Mouse (Mus musculus) CH12.LX (cell line): Measurements from ENCODE around the gene Uba2. TPM values are rescaled to one million over a fixed set of nuclear protein-coding genes. Genes with fewer than 3 reads are reported as not detected.

Source experiments
- DNase-seq: peaks from one replicate; pipeline ENCODE4 v3.0.0-alpha.2; 2013; ENCODE audit errors: extremely low read depth
- H3K27ac ChIP-seq: 2 replicates; pipeline ENCODE4 v1.5.1; 2012; ENCODE audit warnings: low read depth, mild to moderate bottlenecking, control low read depth, moderate library complexity; ENCODE audit not compliant: insufficient read depth
- H3K27me3 ChIP-seq: replicated peaks from 2 replicates; pipeline ENCODE3; 2012; ENCODE audit warnings: inconsistent platforms
- H3K36me3 ChIP-seq, 2 experiments: replicated peaks in 1 of 2; 2 replicates each; pipeline versions ENCODE3 to v1.6.1; 2012; ENCODE audit warnings: inconsistent platforms in 1 of 2, low read length in 1 of 2, mild to moderate bottlenecking in 1 of 2, mixed read lengths in 1 of 2, moderate library complexity in 1 of 2; ENCODE audit not compliant: control insufficient read depth in 1 of 2, insufficient read depth in 1 of 2
- H3K4me1 ChIP-seq, 2 experiments: 2 replicates each; pipeline ENCODE4 v1.6.1; 2012; ENCODE audit warnings: inconsistent platforms in 1 of 2, moderate library complexity in 1 of 2; ENCODE audit not compliant: insufficient read depth in 2 of 2, control insufficient read depth in 1 of 2
- H3K4me2 ChIP-seq: 2 replicates; pipeline ENCODE4 v1.6.1; 2012; ENCODE audit warnings: low read depth, mild to moderate bottlenecking, control low read depth; ENCODE audit not compliant: poor library complexity, insufficient read depth, severe bottlenecking
- H3K4me3 ChIP-seq, 3 experiments: fragments of 150-350 bp in 1 of 3; sonication (generic) in 1 of 3; replicated peaks in 1 of 3; 2 replicates each; pipeline versions ENCODE3 to v1.5.1; 2011 to 2012; ENCODE audit warnings: low read depth in 2 of 3, low read length in 2 of 3, mild to moderate bottlenecking in 2 of 3, moderate library complexity in 2 of 3, control low read depth in 1 of 3, improper control_type of control experiment in 1 of 3, inconsistent platforms in 1 of 3, mixed read lengths in 1 of 3; ENCODE audit not compliant: poor library complexity in 1 of 3
- H3K79me2 ChIP-seq: replicated peaks from 2 replicates; pipeline ENCODE4 v1.6.1; 2012; ENCODE audit warnings: mild to moderate bottlenecking, moderate library complexity; ENCODE audit not compliant: control insufficient read depth, poor library complexity, insufficient read depth, severe bottlenecking; ENCODE audit errors: extremely low read depth
- H3K9ac ChIP-seq: 2 replicates; pipeline ENCODE4 v1.6.1; 2012; ENCODE audit warnings: low read depth, mild to moderate bottlenecking, control low read depth, moderate library complexity; ENCODE audit not compliant: insufficient read depth
- H3K9me3 ChIP-seq: replicated peaks from 2 replicates; pipeline ENCODE3; 2012; ENCODE audit warnings: low read length, inconsistent platforms, mixed read lengths
- CHD2 ChIP-seq: IDR thresholded peaks from 2 replicates; pipeline ENCODE4 v1.6.1; 2011; ENCODE audit warnings: low read length, improper control_type of control experiment
- CTCF ChIP-seq, 2 experiments: IDR thresholded peaks in 1 of 2; conservative IDR thresholded peaks in 1 of 2; 2 replicates each; pipeline ENCODE4 v1.5.1; 2011 to 2012; ENCODE audit warnings: low read depth in 2 of 2, low read length in 2 of 2, improper control_type of control experiment in 1 of 2, inconsistent platforms in 1 of 2, mild to moderate bottlenecking in 1 of 2, moderate library complexity in 1 of 2
- E2F4 ChIP-seq: IDR thresholded peaks from 2 replicates; pipeline ENCODE4 v1.6.1; 2011; ENCODE audit warnings: low read depth, low read length, improper control_type of control experiment; ENCODE audit not compliant: insufficient replicate concordance
- ELF1 ChIP-seq: IDR thresholded peaks from 2 replicates; pipeline ENCODE4 v1.6.1; 2014; ENCODE audit warnings: low read depth, mild to moderate bottlenecking, inconsistent platforms, low read length, improper control_type of control experiment
- GABPA ChIP-seq: IDR thresholded peaks from 2 replicates; pipeline ENCODE4 v1.6.1; 2012; ENCODE audit warnings: low read depth, low read length, improper control_type of control experiment, inconsistent platforms; ENCODE audit not compliant: insufficient replicate concordance
- IRF4 ChIP-seq: IDR thresholded peaks from 2 replicates; pipeline ENCODE4 v1.6.1; 2014; ENCODE audit warnings: low read depth, mild to moderate bottlenecking, inconsistent platforms, low read length, improper control_type of control experiment
- JUND ChIP-seq: conservative IDR thresholded peaks from 2 replicates; pipeline ENCODE4 v1.6.1; 2011; ENCODE audit warnings: low read depth, low read length, improper control_type of control experiment
- KAT2A ChIP-seq: IDR thresholded peaks from 2 replicates; pipeline ENCODE4 v1.6.1; 2012; ENCODE audit warnings: low read length, improper control_type of control experiment, inconsistent platforms; ENCODE audit not compliant: insufficient replicate concordance
- MAFK ChIP-seq: IDR thresholded peaks from 2 replicates; pipeline ENCODE4 v1.6.1; 2011; ENCODE audit warnings: low read length, improper control_type of control experiment; ENCODE audit not compliant: insufficient replicate concordance
- MAX ChIP-seq: IDR thresholded peaks from 2 replicates; pipeline ENCODE4 v1.6.1; 2011; ENCODE audit warnings: low read length, improper control_type of control experiment
- MAZ ChIP-seq: IDR thresholded peaks from 2 replicates; pipeline ENCODE4 v1.6.1; 2012; ENCODE audit warnings: low read depth, mild to moderate bottlenecking, inconsistent platforms, low read length, improper control_type of control experiment, moderate library complexity
- MEF2A ChIP-seq: IDR thresholded peaks from 2 replicates; pipeline ENCODE4 v1.6.1; 2014; ENCODE audit warnings: low read depth, mild to moderate bottlenecking, inconsistent platforms, low read length, improper control_type of control experiment, borderline replicate concordance
- MXI1 ChIP-seq: IDR thresholded peaks from 2 replicates; pipeline ENCODE4 v1.6.1; 2011; ENCODE audit warnings: mild to moderate bottlenecking, low read depth, low read length, improper control_type of control experiment
- MYC ChIP-seq: IDR thresholded peaks from 2 replicates; pipeline ENCODE4 v1.6.1; 2011; ENCODE audit warnings: low read depth, mild to moderate bottlenecking, improper control_type of control experiment, low read length
- NELFE ChIP-seq: IDR thresholded peaks from 2 replicates; pipeline ENCODE4 v1.6.1; 2011; ENCODE audit warnings: low read depth, low read length, improper control_type of control experiment
- NRF1 ChIP-seq: IDR thresholded peaks from 2 replicates; pipeline ENCODE4 v1.6.1; 2014; ENCODE audit warnings: low read depth, mild to moderate bottlenecking, inconsistent platforms, low read length, improper control_type of control experiment, moderate library complexity
- POLR2AphosphoS2 ChIP-seq: IDR thresholded peaks from 2 replicates; pipeline ENCODE4 v1.6.1; 2011; ENCODE audit warnings: low read depth, low read length, improper control_type of control experiment
- RCOR1 ChIP-seq: conservative IDR thresholded peaks from 2 replicates; pipeline ENCODE4 v1.6.1; 2012; ENCODE audit warnings: low read depth, mild to moderate bottlenecking, inconsistent platforms, low read length, improper control_type of control experiment
- SMC3 ChIP-seq: IDR thresholded peaks from 2 replicates; pipeline ENCODE4 v1.6.1; 2011; ENCODE audit warnings: low read depth, low read length, improper control_type of control experiment
- TBP ChIP-seq: conservative IDR thresholded peaks from 2 replicates; pipeline ENCODE4 v1.6.1; 2011; ENCODE audit warnings: low read depth, low read length, improper control_type of control experiment
- dilution Hi-C: fragments of 300-500 bp; cut with MboI; formaldehyde crosslinking; loops from 2 replicates; pipeline ENCODE4 v1.14.3; 2020; ENCODE audit warnings: low sequenced_read_pairs; ENCODE audit not compliant: extremely low pct_unique_long_range_greater_than_20kb, extremely low pct_ligation_motif_present
- in situ Hi-C: fragments of 300-500 bp; cut with MboI; formaldehyde crosslinking; loops from 3 replicates; pipeline ENCODE4 v1.14.3; 2019; ENCODE audit warnings: low sequenced_read_pairs, low pct_ligation_motif_present, low pct_unique_long_range_greater_than_20kb, mixed read lengths
- polyA plus RNA-seq: library from polyadenylated mRNA; unstranded; fragments of >175 nt; gene quantifications from 2 replicates; pipeline ENCODE4 v1.2.1, GENCODE M21; 2012; ENCODE audit warnings: low read depth; ENCODE audit not compliant: insufficient read length
- total RNA-seq, 2 experiments: library from RNA; depleted of rRNA; stranded (reverse); fragments of 300-350 nt in 1 of 2; fragments of >200 nt in 1 of 2; gene quantifications; 2 replicates each; pipeline ENCODE4 v1.2.3; 2012 to 2014

Gene Uba2
- total and polyA plus RNA-seq, 3 experiments, result 161 to 341 (median 180) TPM

DNA sequence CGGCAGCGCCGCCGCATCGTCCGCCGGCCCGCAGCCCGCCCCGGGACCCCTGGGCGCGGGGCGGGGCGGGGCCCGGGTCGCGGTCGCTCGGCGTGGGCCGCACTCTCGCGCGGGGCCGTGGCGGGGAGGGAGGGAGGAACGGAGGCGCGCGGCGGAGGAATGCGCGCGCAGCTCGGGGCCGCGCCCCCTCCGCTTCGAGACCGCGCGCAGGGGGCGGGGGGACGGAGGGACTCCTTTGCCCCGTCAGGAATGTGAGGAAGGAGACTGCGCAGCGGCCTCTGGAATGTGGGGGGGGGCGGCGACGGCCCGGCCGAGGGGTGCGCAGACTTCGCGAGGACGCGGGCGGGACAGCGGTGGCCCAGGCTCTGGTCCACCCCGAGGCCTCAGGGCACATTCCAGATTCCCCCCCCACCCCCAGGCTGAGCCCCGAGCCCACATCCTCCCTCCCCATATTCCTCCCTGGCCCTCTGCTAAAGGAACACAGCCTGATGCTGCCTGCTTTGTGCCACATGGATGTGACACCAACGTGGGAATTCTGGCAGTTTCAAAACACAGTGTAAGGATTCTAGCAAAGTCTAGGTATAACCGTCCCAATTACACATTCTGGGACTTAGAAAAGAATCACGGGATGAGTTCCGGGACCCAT is 36.2 kb downstream of the Uba2 start, which contains the start of gene Wtip:
Gene Wtip (minus strand): TSS at position 152 of the 646 bp plus-strand sequence.
- H3K9ac ChIP-seq, result no peak within 1 kb of the TSS
- H3K9me3 ChIP-seq, result no peaks in the 10 kb centered on the region
- peaks cover 2% of the 10 kb centered on the region for H3K27me3 ChIP-seq
- DNase-seq, result no peak
- no peak within 1 kb of the TSS for H3K27ac ChIP-seq
- TF ChIP-seq CHD2 (no peak), GABPA (no peak), MAZ (no peak), RCOR1 (no peak), MAX (no peak), JUND (no peak), KAT2A (no peak), NRF1 (no peak), MXI1 (no peak), E2F4 (no peak), IRF4 (no peak), MEF2A (no peak), ELF1 (no peak), NELFE (no peak)
- no peaks in the 10 kb centered on the region for H3K4me1 ChIP-seq
- H3K79me2 ChIP-seq, result no peaks in the 10 kb centered on the region
- no peaks in the 10 kb centered on the region for H3K36me3 ChIP-seq
- dilution Hi-C loops (no loop called here), in situ Hi-C loops (loop anchor here (25.0 kb wide), 1 partner anchor 246 kb away; no protein-coding TSS in a partner anchor)
- H3K4me2 ChIP-seq, result no peak within 1 kb of the TSS
- no peak within 1 kb of the TSS for H3K4me3 ChIP-seq

DNA sequence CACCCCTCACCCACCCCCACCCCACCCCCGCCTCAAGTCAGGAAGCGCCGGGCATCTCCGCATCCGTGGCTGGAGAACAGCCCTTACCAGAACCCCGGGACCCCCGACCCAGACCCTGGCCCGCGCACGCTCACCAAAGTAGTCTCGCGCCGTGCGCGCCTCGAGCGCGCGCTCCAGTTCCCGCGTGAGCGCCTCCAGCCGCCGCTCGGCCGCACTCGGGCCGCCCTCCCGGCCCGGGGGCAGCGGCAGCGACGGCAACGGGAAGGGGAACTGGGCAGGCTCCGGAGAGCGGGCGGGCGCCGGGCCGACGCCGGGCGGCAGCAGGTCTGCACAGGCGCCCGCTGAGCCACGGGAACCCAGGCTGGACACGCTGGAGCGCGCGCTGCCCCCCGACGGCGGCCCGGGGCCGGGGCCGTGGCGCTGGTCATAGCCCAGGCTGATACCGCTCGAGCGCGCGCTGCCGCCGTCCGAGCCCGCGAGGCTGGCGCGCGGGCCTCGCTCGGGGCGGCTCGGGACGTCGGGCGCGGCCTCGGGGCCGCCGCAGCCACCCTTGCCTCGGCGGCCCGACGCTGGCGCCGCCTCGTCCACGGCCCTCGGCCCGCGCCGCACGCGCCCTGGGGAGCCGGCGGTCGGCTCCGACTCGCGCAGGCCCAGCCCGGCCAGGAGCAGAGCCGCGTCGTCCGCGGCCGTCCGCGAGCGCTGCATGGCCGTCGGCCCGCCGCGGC is 36.9 kb downstream of the Uba2 start:
- Histone ChIP-seq H3K9me3 (no peaks in the 10 kb centered on the region), H3K9ac (no peak overlapping the region), H3K27ac (no peak overlapping the region), H3K27me3 (peaks cover 2% of the 10 kb centered on the region), H3K4me2 (no peak overlapping the region), H3K79me2 (no peaks in the 10 kb centered on the region), H3K4me3 (no peak overlapping the region), H3K4me1 (no peaks in the 10 kb centered on the region), H3K36me3 (no peaks in the 10 kb centered on the region)
- DNase-seq, result no peak
- TF ChIP-seq TBP (no peak), MYC (no peak), MAX (no peak), SMC3 (no peak), MAFK (no peak), ELF1 (no peak), IRF4 (no peak), POLR2AphosphoS2 (no peak), CTCF (conservative IDR thresholded peaks at IDR 0.05 in 1 of 2, IDR thresholded peaks at IDR 0.05 in 1 of 2; ENCODE audit: low read depth in 2 of 2, low read length in 2 of 2) (no peak)
- in situ Hi-C loops, result loop anchor here (25.0 kb wide), 1 partner anchor 245 kb away; no protein-coding TSS in a partner anchor
- dilution Hi-C loops, result no loop called here
